Mouse (Mus musculus) limb, embryonic 11.5 days (tissue): ENCODE measurements around the gene Ccpg1os. TPM values are rescaled to one million over a fixed set of nuclear protein-coding genes. Genes with fewer than 3 reads are reported as not detected.

Experiments
- ATAC-seq: fragments of 200-750 bp; cut with Nextera tagmentation; 2 replicates; pipeline ENCODE4 v1.8.0; 2017; ENCODE audit warnings: low read depth; ENCODE audit not compliant: insufficient number of reproducible peaks, low FRiP score, low TSS enrichment
- DNase-seq: peaks from one replicate; pipeline ENCODE4 v3.0.0-alpha.2; 2015; ENCODE audit warnings: low spot score
- H3K27ac ChIP-seq: fragments of 300-500 bp; sonication (generic); replicated peaks from 2 replicates; pipeline ENCODE4 v1.5.1; 2014; ENCODE audit warnings: low read depth, mild to moderate bottlenecking, low read length
- H3K27me3 ChIP-seq: fragments of 300-500 bp; sonication (generic); 2 replicates; pipeline ENCODE4 v1.6.1; 2014; ENCODE audit warnings: mild to moderate bottlenecking, low read length, mixed read lengths; ENCODE audit not compliant: control insufficient read depth, insufficient read depth
- H3K36me3 ChIP-seq: fragments of 300-500 bp; sonication (generic); 2 replicates; pipeline ENCODE4 v1.6.1; 2014; ENCODE audit warnings: mild to moderate bottlenecking, low read length, moderate library complexity, mixed read lengths; ENCODE audit not compliant: control insufficient read depth, insufficient read depth
- H3K4me1 ChIP-seq: fragments of 300-500 bp; sonication (generic); 2 replicates; pipeline ENCODE4 v1.6.1; 2014; ENCODE audit warnings: low read length, mixed read lengths; ENCODE audit not compliant: control insufficient read depth, insufficient read depth
- H3K4me2 ChIP-seq: fragments of 300-500 bp; sonication (generic); 2 replicates; pipeline ENCODE4 v1.6.1; 2014; ENCODE audit warnings: low read depth, mild to moderate bottlenecking, moderate library complexity; ENCODE audit not compliant: severe bottlenecking
- H3K4me3 ChIP-seq: fragments of 300-500 bp; sonication (generic); 2 replicates; pipeline ENCODE4 v1.5.1; 2014; ENCODE audit warnings: low read depth, low read length
- H3K9ac ChIP-seq: fragments of 300-500 bp; sonication (generic); 2 replicates; pipeline ENCODE4 v1.6.1; 2014; ENCODE audit warnings: mild to moderate bottlenecking, low read length
- H3K9me3 ChIP-seq: fragments of 300-500 bp; sonication (generic); 2 replicates; pipeline ENCODE4 v1.6.1; 2016; ENCODE audit warnings: low read length; ENCODE audit not compliant: control insufficient read depth
- WGBS: fragments of 180-500 bp; shearing (Covaris S2); extraction: QIAGEN DNeasy Blood & Tissue Kit; methylation state at CpG from one replicate; pipeline ENCODE4 v1.1.7; 2014; 5-methylcytosine and 5-hydroxymethylcytosine counted together
- polyA plus RNA-seq: library from polyadenylated mRNA; unstranded; fragments of >200 nt; fragmentation: Nextera tagmentation; extraction: Ambion mirVana; gene quantifications from 2 replicates; pipeline ENCODE4 v1.2.1, GENCODE M21; 2014

Gene Ccpg1os
- polyA plus RNA-seq, 1 experiment from 2014 or later = 12.3 TPM

GRCm38 (mm10) chr9:72949572-72949971, 35.6 kb downstream of the Ccpg1os start:
- peaks cover 4% of the 10 kb centered on the region; the same call in 1 of the 2 replicates for H3K9me3 ChIP-seq
- 0 out of 2 replicates have a peak, but pooled peaks cover 2% of the 10 kb centered on the region for H3K4me1 ChIP-seq
- H3K36me3 ChIP-seq = peaks cover 8% of the 10 kb centered on the region; the same call in 1 of the 2 replicates
- peak; percentile 62; the same call in 1 of the 2 replicates for ATAC-seq
- peak; percentile 40 for DNase-seq
- H3K9ac ChIP-seq = no peak overlapping the region; the same call in 1 of the 2 replicates
- H3K4me2 ChIP-seq = no peak overlapping the region
- WGBS = 63% methylated on average over 7 of the region's 7 CpGs
- H3K27ac ChIP-seq = no peak overlapping the region
- no peaks in the 10 kb centered on the region for H3K27me3 ChIP-seq
- H3K4me3 ChIP-seq = no peak overlapping the region

- no peak overlapping the region for H3K4me3 ChIP-seq
- H3K9ac ChIP-seq = no peak overlapping the region
- 0 out of 2 replicates have a peak, but pooled peaks cover 2% of the 10 kb centered on the region for H3K4me1 ChIP-seq
- ATAC-seq (no peak), DNase-seq (no peak)
- 98% methylated on average over 1 of the region's 1 CpGs for WGBS
- H3K4me2 ChIP-seq = no peak overlapping the region
- no peaks in the 10 kb centered on the region for H3K27me3 ChIP-seq
- H3K36me3 ChIP-seq = peaks cover 8% of the 10 kb centered on the region; the same call in 1 of the 2 replicates
- no peak overlapping the region for H3K27ac ChIP-seq
- peaks cover 4% of the 10 kb centered on the region; the same call in 1 of the 2 replicates for H3K9me3 ChIP-seq
These were observed 38.2 kb downstream of the Ccpg1os start for GRCm38 (mm10) chr9:72947010-72947409.

GRCm38 (mm10) chr9:72944286-72944685, 40.9 kb downstream of the Ccpg1os start:
- WGBS = 91% methylated on average over 13 of the region's 13 CpGs
- no peak for ATAC-seq

GRCm38 (mm10) chr9:72943424-72943823, 41.8 kb downstream of the Ccpg1os start:
- WGBS = 59% methylated on average over 3 of the region's 3 CpGs
- Histone ChIP-seq H3K27ac (no peak overlapping the region), H3K4me1 (no peaks in the 10 kb centered on the region), H3K9me3 (peaks cover 4% of the 10 kb centered on the region; the same call in 1 of the 2 replicates), H3K27me3 (no peaks in the 10 kb centered on the region), H3K4me3 (no peak overlapping the region), H3K36me3 (peaks cover 8% of the 10 kb centered on the region; the same call in 1 of the 2 replicates), H3K4me2 (no peak overlapping the region), H3K9ac (no peak overlapping the region)
- DNase-seq (no peak), ATAC-seq (no peak)

More at GRCm38 (mm10) chr9:72944286-72944685, 40.9 kb downstream of the Ccpg1os start:
- no peak for DNase-seq
- Histone ChIP-seq H3K36me3 (peaks cover 8% of the 10 kb centered on the region; the same call in 1 of the 2 replicates), H3K4me3 (no peak overlapping the region), H3K9me3 (peaks cover 4% of the 10 kb centered on the region; the same call in 1 of the 2 replicates), H3K4me2 (no peak overlapping the region), H3K9ac (no peak overlapping the region), H3K4me1 (no peaks in the 10 kb centered on the region), H3K27ac (no peak overlapping the region), H3K27me3 (no peaks in the 10 kb centered on the region)

GRCm38 (mm10) chr9:72936301-72936700, 48.9 kb downstream of the Ccpg1os start:
- no peak overlapping the region for H3K4me2 ChIP-seq
- H3K4me1 ChIP-seq = no peaks in the 10 kb centered on the region
- no peak overlapping the region for H3K4me3 ChIP-seq
- 79% methylated on average over 2 of the region's 2 CpGs for WGBS
- DNase-seq (no peak), ATAC-seq (no peak)
- no peaks in the 10 kb centered on the region for H3K27me3 ChIP-seq
- H3K36me3 ChIP-seq = peaks cover 2% of the 10 kb centered on the region; the same call in 1 of the 2 replicates
- H3K9ac ChIP-seq = no peak overlapping the region
- no peaks in the 10 kb centered on the region for H3K9me3 ChIP-seq
- H3K27ac ChIP-seq = no peak overlapping the region

- H3K4me2 ChIP-seq = no peak overlapping the region
- H3K36me3 ChIP-seq = peaks cover 2% of the 10 kb centered on the region; the same call in 1 of the 2 replicates
- H3K4me3 ChIP-seq = no peak overlapping the region
- no peak overlapping the region for H3K9ac ChIP-seq
- DNase-seq (no peak), ATAC-seq (no peak)
- H3K9me3 ChIP-seq = no peaks in the 10 kb centered on the region
- WGBS = 90% methylated on average over 4 of the region's 4 CpGs
- no peaks in the 10 kb centered on the region for H3K27me3 ChIP-seq
- H3K27ac ChIP-seq = no peak overlapping the region
- no peaks in the 10 kb centered on the region for H3K4me1 ChIP-seq
These were observed 49.9 kb downstream of the Ccpg1os start for GRCm38 (mm10) chr9:72935309-72935708.

GRCm38 (mm10) chr9:72931166-72931790, 53.9 kb downstream of the Ccpg1os start:
- Histone ChIP-seq H3K27ac (no peak overlapping the region), H3K4me3 (no peak overlapping the region), H3K4me1 (peaks cover 6% of the 10 kb centered on the region; the same call in 1 of the 2 replicates), H3K9ac (no peak overlapping the region), H3K4me2 (no peak overlapping the region), H3K27me3 (no peaks in the 10 kb centered on the region), H3K36me3 (peaks cover 2% of the 10 kb centered on the region; the same call in 1 of the 2 replicates), H3K9me3 (no peaks in the 10 kb centered on the region)
- DNase-seq = no peak
- 81% methylated on average over 13 of the region's 13 CpGs for WGBS
- ATAC-seq = no peak
